Mouse (Mus musculus) CH12.LX (cell line): ENCODE data around the gene Sbds.

Source experiments
- CTCF ChIP-seq, 2 experiments: IDR thresholded peaks in 1 of 2; conservative IDR thresholded peaks in 1 of 2; 2 replicates each; pipeline ENCODE4 v1.5.1; 2011 to 2012; ENCODE audit warnings: low read depth in 2 of 2, low read length in 2 of 2, improper control_type of control experiment in 1 of 2, inconsistent platforms in 1 of 2, mild to moderate bottlenecking in 1 of 2, moderate library complexity in 1 of 2
- E2F4 ChIP-seq: IDR thresholded peaks from 2 replicates; pipeline ENCODE4 v1.6.1; 2011; ENCODE audit warnings: low read depth, low read length, improper control_type of control experiment; ENCODE audit not compliant: insufficient replicate concordance
- ETS1 ChIP-seq: conservative IDR thresholded peaks from 2 replicates; pipeline ENCODE4 v1.6.1; 2012; ENCODE audit warnings: low read depth, mild to moderate bottlenecking, inconsistent platforms, low read length, improper control_type of control experiment, moderate library complexity
- MAFK ChIP-seq: IDR thresholded peaks from 2 replicates; pipeline ENCODE4 v1.6.1; 2011; ENCODE audit warnings: low read length, improper control_type of control experiment; ENCODE audit not compliant: insufficient replicate concordance
- MAX ChIP-seq: IDR thresholded peaks from 2 replicates; pipeline ENCODE4 v1.6.1; 2011; ENCODE audit warnings: low read length, improper control_type of control experiment
- NELFE ChIP-seq: IDR thresholded peaks from 2 replicates; pipeline ENCODE4 v1.6.1; 2011; ENCODE audit warnings: low read depth, low read length, improper control_type of control experiment
- POLR2A ChIP-seq: IDR thresholded peaks from 2 replicates; pipeline ENCODE4 v1.6.1; 2011; ENCODE audit warnings: low read depth, mild to moderate bottlenecking, improper control_type of control experiment, low read length
- POLR2AphosphoS2 ChIP-seq: IDR thresholded peaks from 2 replicates; pipeline ENCODE4 v1.6.1; 2011; ENCODE audit warnings: low read depth, low read length, improper control_type of control experiment
- USF1 ChIP-seq: IDR thresholded peaks from 2 replicates; pipeline ENCODE4 v1.6.1; 2014; ENCODE audit warnings: low read depth, mild to moderate bottlenecking, inconsistent platforms, low read length, improper control_type of control experiment

DNA sequence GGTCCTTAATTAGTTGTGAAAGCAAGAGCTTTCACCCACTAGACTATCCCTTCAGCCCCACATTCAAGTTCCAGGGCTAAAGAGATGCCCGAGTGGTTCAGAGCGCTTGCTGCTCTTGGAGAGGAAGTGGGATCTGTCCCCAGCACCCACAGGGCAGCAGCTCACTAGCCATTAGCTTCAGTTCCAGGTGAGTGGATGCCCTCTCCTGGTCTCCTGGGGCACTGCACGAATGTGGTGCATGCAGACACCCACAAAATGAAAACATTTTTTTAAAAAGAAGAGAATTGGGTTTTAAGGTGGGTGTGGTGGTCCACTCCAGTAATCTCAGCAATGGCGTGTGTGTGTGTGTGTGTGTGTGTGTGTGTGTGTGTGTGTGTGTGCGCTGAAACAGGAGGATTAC is 40.7 kb upstream of the Sbds start:
- TF ChIP-seq MAX (no peak), POLR2A (no peak), NELFE (no peak), POLR2AphosphoS2 (no peak), USF1 (no peak), MAFK (no peak), CTCF (conservative IDR thresholded peaks at IDR 0.05 in 1 of 2, IDR thresholded peaks at IDR 0.05 in 1 of 2; ENCODE audit: low read depth in 2 of 2, low read length in 2 of 2) (peak; percentile 11 to 29; a peak in 2 of 4 replicates), ETS1 (no peak), E2F4 (no peak)
